In the genomic region with DNA sequence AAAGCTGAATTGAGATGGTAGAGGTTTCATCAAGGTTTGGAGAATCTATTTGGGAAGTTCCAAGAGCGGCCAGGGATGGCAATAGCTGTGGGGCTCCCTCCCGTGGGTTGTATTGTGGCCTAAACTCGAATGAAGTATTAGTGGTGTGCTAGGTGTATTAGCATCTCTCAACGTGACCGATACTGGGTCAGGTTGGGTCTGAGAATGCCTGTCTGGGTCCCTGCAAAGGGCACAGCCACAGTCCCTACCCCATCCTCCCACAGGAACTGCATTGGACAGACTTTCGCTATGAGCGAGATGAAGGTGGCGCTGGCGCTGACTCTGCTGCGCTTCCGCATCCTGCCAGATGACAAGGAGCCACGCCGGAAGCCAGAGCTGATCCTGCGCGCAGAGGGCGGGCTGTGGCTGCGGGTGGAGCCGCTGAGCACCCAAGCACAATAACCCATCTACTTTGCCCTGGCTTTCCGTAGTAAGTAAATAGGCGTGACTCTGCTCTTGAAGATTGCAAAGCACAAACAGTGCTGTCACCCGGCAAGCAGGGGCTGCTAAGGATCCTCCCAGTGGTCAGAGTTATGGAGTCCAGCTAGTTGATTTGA, we compare ENCODE assay signal across 9 mouse cellular contexts. TPM values are rescaled to one million over a fixed set of nuclear protein-coding genes. Genes with fewer than 3 reads are reported as not detected.
DNase-seq lines count a peak whose midpoint lies in the region; ATAC-seq lines count a peak whose summit lies in the region.
"Had no signal": no experiment of that assay in that cellular context is flagged by ENCODE, and none has a peak within 500 bp of the region (broad histone marks: within the 10 kb centered on the region; RNA-seq: fewer than 3 reads in every experiment).

No protein-coding gene starts in this region.

- DNase-seq in heart, postnatal 10 days = no peak
- peak; percentile 6 for DNase-seq in retina, postnatal 1 day
- DNase-seq in left cerebral cortex, postnatal 14 days (ENCODE audit: low spot score in 2 of 2) = no peak
- DNase-seq in adrenal gland, adult (ENCODE audit: inconsistent age in 2 of 2, low spot score in 1 of 2) = no peak

- H3K4me3 ChIP-seq in heart, embryonic 11.5 days (ENCODE audit: low read depth, low read length) = peak overlapping the region; percentile 8; the same call in 1 of the 2 replicates
- no peak overlapping the region for H3K4me3 ChIP-seq in embryonic facial prominence, embryonic 13.5 days
- H3K4me3 ChIP-seq in limb, embryonic 13.5 days = no peak overlapping the region

- H3K27ac ChIP-seq in heart, embryonic 11.5 days (ENCODE audit: low read depth, low read length) = no peak overlapping the region
- H3K27ac ChIP-seq in embryonic facial prominence, embryonic 13.5 days = no peak overlapping the region
- no peak overlapping the region for H3K27ac ChIP-seq in limb, embryonic 13.5 days

- no peaks in the 10 kb centered on the region for H3K4me1 ChIP-seq in heart, embryonic 11.5 days (ENCODE audit: control insufficient read depth, insufficient read depth, low read length)
- H3K4me1 ChIP-seq in embryonic facial prominence, embryonic 13.5 days = no peaks in the 10 kb centered on the region
- no peaks in the 10 kb centered on the region for H3K4me1 ChIP-seq in limb, embryonic 13.5 days

- WGBS in heart, embryonic 11.5 days (ENCODE audit: insufficient replicate concordance) = 30% methylated on average over 21 of the region's 21 CpGs
- WGBS in embryonic facial prominence, embryonic 13.5 days = 36% methylated on average over 21 of the region's 21 CpGs
- 40% methylated on average over 21 of the region's 21 CpGs for WGBS in limb, embryonic 13.5 days

- H3K9me3 ChIP-seq in heart, embryonic 11.5 days (replicated peaks; ENCODE audit: control insufficient read depth, low read length) = no peaks in the 10 kb centered on the region
- H3K9me3 ChIP-seq in embryonic facial prominence, embryonic 13.5 days = no peaks in the 10 kb centered on the region
- H3K9me3 ChIP-seq in limb, embryonic 13.5 days = no peaks in the 10 kb centered on the region

- intact Hi-C loops in heart, postnatal 10 days (cut with DNase I) = no loop called here
- intact Hi-C loops in left cerebral cortex, postnatal 14 days (cut with DNase I) = no loop called here

- no peak overlapping the region for H3K9ac ChIP-seq in heart, embryonic 11.5 days (ENCODE audit: low read depth, low read length)
- H3K9ac ChIP-seq in embryonic facial prominence, embryonic 13.5 days = no peak overlapping the region
- no peak overlapping the region for H3K9ac ChIP-seq in limb, embryonic 13.5 days

- H3K27me3 ChIP-seq in heart, embryonic 11.5 days (ENCODE audit: control insufficient read depth, insufficient read depth, low read length) = no peaks in the 10 kb centered on the region
- no peaks in the 10 kb centered on the region for H3K27me3 ChIP-seq in embryonic facial prominence, embryonic 13.5 days
- H3K27me3 ChIP-seq in limb, embryonic 13.5 days = no peaks in the 10 kb centered on the region

- no peak for ATAC-seq in heart, embryonic 11.5 days (replicated peaks; ENCODE audit: insufficient number of reproducible peaks, low FRiP score, low TSS enrichment)
- ATAC-seq in embryonic facial prominence, embryonic 13.5 days (ENCODE audit: insufficient number of reproducible peaks, insufficient read depth, low FRiP score, low TSS enrichment, low read depth) = no peak
- no peak for ATAC-seq in limb, embryonic 13.5 days (ENCODE audit: low FRiP score, low read depth)
- ATAC-seq in monocyte, adult 5-6 weeks (replicated peaks; ENCODE audit: insufficient number of reproducible peaks, low FRiP score, low TSS enrichment, poor library complexity, severe bottlenecking) = no peak

- H3K36me3 ChIP-seq in heart, embryonic 11.5 days (ENCODE audit: control insufficient read depth, insufficient read depth, low read length) = no peaks in the 10 kb centered on the region
- H3K36me3 ChIP-seq in embryonic facial prominence, embryonic 13.5 days = no peaks in the 10 kb centered on the region
- H3K36me3 ChIP-seq in limb, embryonic 13.5 days = no peaks in the 10 kb centered on the region

- peak overlapping the region; percentile 40 for H3K4me2 ChIP-seq in heart, embryonic 11.5 days
- peak overlapping the region; percentile 24 for H3K4me2 ChIP-seq in embryonic facial prominence, embryonic 13.5 days
- 0 out of 2 replicates have a peak overlapping the region, but pooled peaks have one; percentile 11 for H3K4me2 ChIP-seq in limb, embryonic 13.5 days (replicated peaks)

RNA-seq across cellular contexts. Expression of gene Cyp4f15, which starts 9.3 kb away (rescaled TPM):
- 0.19 TPM in 1 of 2 replicates, not detected in the other for polyA plus RNA-seq in heart, embryonic 11.5 days (2014; fragmentation: Nextera tagmentation; extraction: Ambion mirVana)
- not detected for total RNA-seq in heart, postnatal 10 days (2021)
- polyA plus RNA-seq in embryonic facial prominence, embryonic 13.5 days (2015; fragmentation: Nextera tagmentation; extraction: Ambion mirVana) = 0.45 and 1.1 TPM in 2 replicates
- 0.13 and 0.36 TPM in 2 replicates for polyA plus RNA-seq in limb, embryonic 13.5 days (2015; fragmentation: Nextera tagmentation; extraction: Ambion mirVana)
- total RNA-seq in left cerebral cortex, postnatal 14 days (2021) = 10 to 100 TPM in 1 of 2 experiments, 1 to 10 TPM in 1; 8.2 to 12.0 TPM
- total RNA-seq in monocyte, adult 5-6 weeks (2017) = not detected in 3 replicates

RNA-seq across cellular contexts. Expression of gene Cyp4f40, which starts 17.4 kb away (rescaled TPM):
- polyA plus RNA-seq in heart, embryonic 11.5 days (2014; fragmentation: Nextera tagmentation; extraction: Ambion mirVana) = not detected in 2 replicates
- total RNA-seq in heart, postnatal 10 days (2021) = not detected
- polyA plus RNA-seq in embryonic facial prominence, embryonic 13.5 days (2015; fragmentation: Nextera tagmentation; extraction: Ambion mirVana) = not detected in 2 replicates
- not detected in 2 replicates for polyA plus RNA-seq in limb, embryonic 13.5 days (2015; fragmentation: Nextera tagmentation; extraction: Ambion mirVana)
- not detected for total RNA-seq in left cerebral cortex, postnatal 14 days (2021)
- total RNA-seq in monocyte, adult 5-6 weeks (2017) = not detected in 3 replicates
- polyA plus RNA-seq: spleen, adult 2 months had no signal

RNA-seq across cellular contexts. Expression of gene Cyp4f37, which starts 55.0 kb away (rescaled TPM):
- polyA plus RNA-seq in heart, embryonic 11.5 days (2014; fragmentation: Nextera tagmentation; extraction: Ambion mirVana) = not detected in 2 replicates
- not detected for total RNA-seq in heart, postnatal 10 days (2021)
- polyA plus RNA-seq in embryonic facial prominence, embryonic 13.5 days (2015; fragmentation: Nextera tagmentation; extraction: Ambion mirVana) = not detected in 2 replicates
- not detected in 2 replicates for polyA plus RNA-seq in limb, embryonic 13.5 days (2015; fragmentation: Nextera tagmentation; extraction: Ambion mirVana)
- not detected for total RNA-seq in left cerebral cortex, postnatal 14 days (2021)
- 0.11 to 0.57 TPM (median 0.19 TPM) in 3 replicates for total RNA-seq in monocyte, adult 5-6 weeks (2017)
